Mouse (Mus musculus) lung, embryonic 14.5 days (tissue): Measurements from ENCODE around the gene Kcnmb1. TPM values are rescaled to one million over a fixed set of nuclear protein-coding genes. Genes with fewer than 3 reads are reported as not detected.

Experiments used
- ATAC-seq: fragments of 200-750 bp; cut with Nextera tagmentation; 2 replicates; pipeline ENCODE4 v1.8.0; 2017; ENCODE audit warnings: mild to moderate bottlenecking, moderate TSS enrichment, moderate library complexity; ENCODE audit not compliant: insufficient read depth
- DNase-seq: peaks from one replicate; pipeline ENCODE4 v3.0.0-alpha.2; 2015
- H3K27ac ChIP-seq: fragments of 300-500 bp; sonication (generic); 2 replicates; pipeline ENCODE4 v1.5.1; 2014; ENCODE audit warnings: low read depth, mild to moderate bottlenecking, moderate library complexity
- H3K27me3 ChIP-seq: fragments of 300-500 bp; sonication (generic); 2 replicates; pipeline ENCODE4 v1.6.1; 2014; ENCODE audit warnings: low read length, control low read depth; ENCODE audit not compliant: insufficient read depth
- H3K36me3 ChIP-seq: fragments of 300-500 bp; sonication (generic); 2 replicates; pipeline ENCODE4 v1.6.1; 2014; ENCODE audit warnings: control low read depth; ENCODE audit not compliant: insufficient read depth
- H3K4me1 ChIP-seq: fragments of 300-500 bp; sonication (generic); 2 replicates; pipeline ENCODE4 v1.6.1; 2014; ENCODE audit warnings: antibody characterized with exemption, control low read depth; ENCODE audit not compliant: insufficient read depth
- H3K4me2 ChIP-seq: fragments of 300-500 bp; sonication (generic); 2 replicates; pipeline ENCODE4 v1.6.1; 2014; ENCODE audit warnings: mild to moderate bottlenecking
- H3K4me3 ChIP-seq: fragments of 300-500 bp; sonication (generic); 2 replicates; pipeline ENCODE4 v1.5.1; 2014; ENCODE audit warnings: low read depth, low read length
- H3K9ac ChIP-seq: fragments of 300-500 bp; sonication (generic); 2 replicates; pipeline ENCODE4 v1.6.1; 2014
- H3K9me3 ChIP-seq: fragments of 300-500 bp; sonication (generic); 2 replicates; pipeline ENCODE4 v1.6.1; 2016; ENCODE audit warnings: low read depth, low read length, control low read depth
- CTCF ChIP-seq: IDR thresholded peaks from 2 replicates; pipeline ENCODE4 v1.5.1; 2016; ENCODE audit warnings: antibody characterized with exemption, low read depth
- WGBS: fragments of 180-500 bp; shearing (Covaris S2); extraction: QIAGEN DNeasy Blood & Tissue Kit; methylation state at CpG from one replicate; pipeline ENCODE4 v1.1.7; 2014; 5-methylcytosine and 5-hydroxymethylcytosine counted together
- polyA plus RNA-seq: library from polyadenylated mRNA; unstranded; fragments of >200 nt; fragmentation: Nextera tagmentation; extraction: Ambion mirVana; gene quantifications from 2 replicates; pipeline ENCODE4 v1.2.1, GENCODE M21; 2014

Gene Kcnmb1
- polyA plus RNA-seq, 1 experiment from 2014 or later, result 1.3 TPM

DNA sequence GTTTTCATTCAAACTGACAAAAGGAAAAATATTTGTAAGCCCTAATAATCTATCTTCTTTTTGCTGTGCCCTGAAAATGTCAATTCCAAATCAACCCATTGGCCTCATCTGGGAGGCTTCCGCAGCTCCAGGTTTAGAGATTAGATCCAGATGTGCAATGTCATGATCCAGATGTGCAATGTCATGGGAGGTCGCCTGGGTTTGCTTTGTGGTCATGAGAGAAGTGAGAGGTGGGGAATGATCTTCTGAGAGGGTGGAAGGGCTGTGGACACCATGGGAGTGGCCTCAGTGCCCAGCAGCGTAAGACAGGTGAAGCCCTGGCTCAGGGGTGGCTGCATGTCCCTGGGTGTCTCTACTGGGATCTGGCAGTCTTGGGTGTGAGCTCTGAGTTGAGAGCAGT is 39.8 kb upstream of the Kcnmb1 start:
- H3K4me3 ChIP-seq, result no peak overlapping the region
- 0 out of 2 replicates have a peak, but pooled peaks cover 6% of the 10 kb centered on the region for H3K4me1 ChIP-seq
- no peaks in the 10 kb centered on the region for H3K27me3 ChIP-seq
- H3K27ac ChIP-seq, result no peak overlapping the region
- no peak overlapping the region for H3K4me2 ChIP-seq
- no peak for DNase-seq
- H3K9ac ChIP-seq, result no peak overlapping the region
- H3K9me3 ChIP-seq, result no peaks in the 10 kb centered on the region
- TF ChIP-seq CTCF, result no peak
- H3K36me3 ChIP-seq, result no peaks in the 10 kb centered on the region
- no peak for ATAC-seq
- WGBS, result 49% methylated on average over 3 of the region's 3 CpGs

DNA sequence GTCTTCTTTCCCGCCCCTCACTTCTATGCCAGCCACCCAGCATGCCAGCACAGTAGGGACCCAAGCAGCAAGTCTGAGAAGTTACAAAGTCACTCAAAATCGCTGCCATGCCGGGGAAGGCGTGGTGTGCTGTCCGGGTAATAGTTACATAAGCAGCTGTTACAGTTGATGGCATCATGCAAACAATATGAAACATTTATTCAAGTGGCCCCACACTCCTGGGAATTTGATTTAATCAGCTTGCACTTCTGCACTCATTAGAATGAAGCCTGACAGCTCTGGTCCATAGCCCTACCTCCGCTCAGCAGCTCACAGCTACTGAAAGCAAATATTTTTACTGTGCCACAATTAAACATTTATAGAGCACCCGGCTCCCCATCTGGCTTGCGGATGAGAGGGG is 37.0 kb upstream of the Kcnmb1 start:
- no peaks in the 10 kb centered on the region for H3K27me3 ChIP-seq

DNA sequence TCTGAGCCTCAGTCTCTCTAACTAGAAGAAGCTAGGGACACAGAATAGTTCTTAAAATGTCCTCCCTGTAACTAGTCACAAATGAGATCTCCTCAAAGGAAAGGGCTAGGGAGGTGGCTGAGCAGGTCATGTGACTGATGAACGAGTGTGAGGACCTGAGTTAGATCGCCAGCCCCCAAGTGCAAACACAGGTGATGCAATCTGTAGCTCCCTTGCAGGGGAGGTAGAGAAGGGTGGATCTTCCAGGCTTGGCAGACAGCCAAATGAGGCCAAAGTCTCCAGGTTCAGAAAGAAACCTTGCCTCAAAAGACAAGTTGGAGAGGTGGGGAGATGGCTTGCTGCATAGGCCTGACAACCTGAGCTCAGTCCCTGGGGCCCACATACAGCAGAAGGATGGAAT is 36.3 kb upstream of the Kcnmb1 start:
- H3K4me1 ChIP-seq, result 0 out of 2 replicates have a peak, but pooled peaks cover 6% of the 10 kb centered on the region
- WGBS, result 38% methylated on average over 2 of the region's 2 CpGs
- ATAC-seq, result no peak
- H3K36me3 ChIP-seq, result no peaks in the 10 kb centered on the region
- H3K4me2 ChIP-seq, result no peak overlapping the region
- H3K9ac ChIP-seq, result no peak overlapping the region
- DNase-seq, result peak; percentile 46
- no peaks in the 10 kb centered on the region for H3K9me3 ChIP-seq
- no peaks in the 10 kb centered on the region for H3K27me3 ChIP-seq
- no peak overlapping the region for H3K4me3 ChIP-seq
- no peak overlapping the region for H3K27ac ChIP-seq
- no peak for TF ChIP-seq CTCF

More for the DNA sequence above, 37.0 kb upstream of the Kcnmb1 start:
- H3K4me1 ChIP-seq, result 0 out of 2 replicates have a peak, but pooled peaks cover 6% of the 10 kb centered on the region
- no peak overlapping the region for H3K9ac ChIP-seq
- no peak overlapping the region for H3K4me2 ChIP-seq
- no peak overlapping the region for H3K27ac ChIP-seq
- H3K9me3 ChIP-seq, result no peaks in the 10 kb centered on the region
- 51% methylated on average over 8 of the region's 8 CpGs for WGBS
- DNase-seq (no peak), ATAC-seq (no peak)
- H3K4me3 ChIP-seq, result no peak overlapping the region
- no peak for TF ChIP-seq CTCF
- no peaks in the 10 kb centered on the region for H3K36me3 ChIP-seq

DNA sequence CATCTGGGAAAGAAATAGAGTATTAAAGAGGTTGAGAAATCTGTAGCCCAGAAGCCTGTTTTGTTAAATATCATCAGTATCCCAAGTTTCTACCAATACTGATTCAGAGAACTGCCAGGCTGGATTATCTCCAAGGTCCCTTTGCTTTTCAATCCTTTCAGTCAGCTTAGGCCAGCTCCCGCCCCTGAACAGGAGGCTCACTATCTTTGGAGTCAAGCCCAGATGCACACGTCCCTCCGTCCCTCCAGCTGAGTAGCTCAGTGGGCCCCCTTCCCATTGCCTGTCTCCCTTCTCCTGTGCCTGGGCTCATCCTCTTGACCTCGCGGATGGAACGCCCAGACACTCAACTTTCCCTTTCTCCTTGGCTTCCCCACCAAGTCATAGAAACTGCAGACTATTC is 35.5 kb upstream of the Kcnmb1 start:
- H3K4me2 ChIP-seq, result no peak overlapping the region
- DNase-seq (peak; percentile 46), ATAC-seq (no peak)
- no peaks in the 10 kb centered on the region for H3K36me3 ChIP-seq
- no peaks in the 10 kb centered on the region for H3K9me3 ChIP-seq
- H3K4me1 ChIP-seq, result 0 out of 2 replicates have a peak, but pooled peaks cover 6% of the 10 kb centered on the region
- WGBS, result 47% methylated on average over 6 of the region's 6 CpGs
- H3K27me3 ChIP-seq, result no peaks in the 10 kb centered on the region
- H3K27ac ChIP-seq, result no peak overlapping the region
- no peak for TF ChIP-seq CTCF
- no peak overlapping the region for H3K9ac ChIP-seq
- no peak overlapping the region for H3K4me3 ChIP-seq

DNA sequence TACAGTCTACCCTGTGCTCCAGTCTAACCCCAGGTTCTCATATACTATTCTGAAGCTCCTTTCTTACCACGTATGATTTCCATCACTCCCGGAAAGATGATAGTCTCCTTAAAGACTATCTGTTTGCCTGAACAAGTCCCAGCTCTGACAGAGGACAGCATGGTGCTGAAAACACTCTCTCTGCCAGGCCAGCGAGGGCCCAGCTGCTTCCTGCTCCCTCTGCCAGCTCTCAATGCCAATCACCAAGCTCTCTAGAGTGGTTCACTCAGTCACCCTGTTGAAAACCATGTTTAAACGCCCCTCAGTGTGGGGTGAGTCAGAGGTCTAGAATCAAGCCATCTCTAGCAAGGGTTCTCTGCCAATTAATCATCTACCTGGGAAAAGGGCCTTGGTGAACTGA is 35.0 kb upstream of the Kcnmb1 start:
- no peak for DNase-seq
- Histone ChIP-seq H3K4me2 (no peak overlapping the region), H3K27ac (no peak overlapping the region), H3K4me1 (0 out of 2 replicates have a peak, but pooled peaks cover 6% of the 10 kb centered on the region), H3K9me3 (no peaks in the 10 kb centered on the region), H3K4me3 (no peak overlapping the region), H3K36me3 (no peaks in the 10 kb centered on the region), H3K27me3 (no peaks in the 10 kb centered on the region), H3K9ac (no peak overlapping the region)
- WGBS, result 59% methylated on average over 4 of the region's 4 CpGs
- no peak for TF ChIP-seq CTCF
- no peak for ATAC-seq

DNA sequence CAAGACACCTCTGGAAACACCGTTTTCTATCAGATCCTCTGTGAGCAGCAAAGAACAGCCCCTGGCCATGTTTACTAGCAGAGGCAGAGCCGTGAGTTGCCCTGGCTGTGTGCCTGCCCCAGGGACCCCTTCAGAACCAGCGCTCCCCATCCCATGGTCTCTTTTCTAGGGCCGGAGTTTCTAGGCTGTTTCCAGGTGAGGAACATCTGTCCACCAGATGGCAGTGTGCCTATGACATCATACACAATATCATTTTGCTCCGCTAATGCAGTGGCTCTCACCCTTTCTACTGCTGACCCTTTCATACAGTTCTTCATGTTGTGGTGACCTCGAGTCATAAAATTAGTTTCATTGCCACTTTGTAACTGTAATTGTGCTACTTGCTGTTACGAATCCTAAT is 34.2 kb upstream of the Kcnmb1 start:
- H3K4me2 ChIP-seq, result no peak overlapping the region
- H3K4me3 ChIP-seq, result no peak overlapping the region
- no peak overlapping the region for H3K27ac ChIP-seq
- peak; percentile 83 for TF ChIP-seq CTCF
- H3K4me1 ChIP-seq, result 0 out of 2 replicates have a peak, but pooled peaks cover 6% of the 10 kb centered on the region
- no peaks in the 10 kb centered on the region for H3K9me3 ChIP-seq
- WGBS, result 25% methylated on average over 7 of the region's 7 CpGs
- no peaks in the 10 kb centered on the region for H3K27me3 ChIP-seq
- DNase-seq (peak; percentile 83), ATAC-seq (peak; percentile 33; the same call in 1 of the 2 replicates)
- H3K9ac ChIP-seq, result no peak overlapping the region
- no peaks in the 10 kb centered on the region for H3K36me3 ChIP-seq

DNA sequence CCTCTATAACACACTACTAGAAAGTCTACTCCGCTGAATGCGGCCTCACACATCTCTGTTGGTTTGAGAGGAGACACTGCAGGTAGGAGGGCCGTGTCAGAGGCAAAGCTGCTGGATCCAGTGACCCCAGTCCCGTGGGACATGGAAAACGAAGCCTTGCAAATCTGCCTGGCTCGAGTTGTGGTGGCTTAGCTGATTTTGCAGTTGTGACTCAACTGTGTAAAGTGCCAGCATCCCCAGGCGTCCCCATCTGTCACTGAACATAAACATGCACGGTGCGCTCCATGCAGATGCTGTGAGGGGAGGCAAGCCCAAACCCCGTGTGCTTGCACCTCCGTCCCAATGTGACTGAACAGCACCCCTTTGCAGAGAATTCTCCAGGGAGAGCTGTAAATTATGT is 33.4 kb upstream of the Kcnmb1 start:
- WGBS, result 61% methylated on average over 11 of the region's 11 CpGs
- Histone ChIP-seq H3K4me2 (no peak overlapping the region), H3K4me3 (no peak overlapping the region)

More for the DNA sequence above, 33.4 kb upstream of the Kcnmb1 start:
- 0 out of 2 replicates have a peak, but pooled peaks cover 6% of the 10 kb centered on the region for H3K4me1 ChIP-seq
- DNase-seq (no peak), ATAC-seq (no peak)
- H3K27ac ChIP-seq, result no peak overlapping the region
- no peaks in the 10 kb centered on the region for H3K36me3 ChIP-seq
- H3K9ac ChIP-seq, result no peak overlapping the region
- H3K9me3 ChIP-seq, result no peaks in the 10 kb centered on the region
- no peaks in the 10 kb centered on the region for H3K27me3 ChIP-seq
- TF ChIP-seq CTCF, result no peak
